Mouse (Mus musculus) adrenal gland, adult 8-10 months (tissue): Measurements from ENCODE around the gene Zfp189. TPM values are rescaled to one million over a fixed set of nuclear protein-coding genes. Genes with fewer than 3 reads are reported as not detected.

Source experiments
- DNase-seq: peaks from one replicate; pipeline ENCODE4 v3.0.0; 2022
- total RNA-seq, 4 experiments: library from RNA; stranded (reverse); gene quantifications; 2 replicates each; pipeline ENCODE4 v1.2.4; 2022

The Zfp189 gene
- total RNA-seq, 4 experiments from 2014 or later, result 6.2 to 7.7 (median 6.2) TPM

- no peak for DNase-seq
These were observed 18.7 kb downstream of the Zfp189 start for GRCm38 (mm10) chr4:49539665-49540064.

DNA sequence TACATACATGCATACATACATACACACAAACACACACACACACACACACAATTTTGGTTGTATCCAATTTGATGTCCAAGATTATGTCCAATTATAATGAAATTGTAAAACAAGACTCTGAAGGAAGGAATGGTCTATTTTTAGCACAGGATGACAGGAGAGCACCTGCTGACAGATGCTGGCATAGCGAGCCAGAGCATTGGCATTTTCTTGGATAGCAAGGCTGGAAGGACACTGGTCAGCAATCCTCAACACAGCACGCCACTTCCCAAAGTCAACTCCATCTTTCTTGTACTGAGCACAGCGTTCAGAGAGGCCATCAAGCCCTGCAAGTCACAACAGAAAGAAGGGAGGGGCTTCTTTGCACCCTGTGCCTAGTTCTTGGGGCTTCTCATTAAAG lies 20.0 kb downstream of the Zfp189 start:
- no peak for DNase-seq

- no peak for DNase-seq
These were observed 25.1 kb downstream of the Zfp189 start for GRCm38 (mm10) chr4:49546026-49546425.

DNA sequence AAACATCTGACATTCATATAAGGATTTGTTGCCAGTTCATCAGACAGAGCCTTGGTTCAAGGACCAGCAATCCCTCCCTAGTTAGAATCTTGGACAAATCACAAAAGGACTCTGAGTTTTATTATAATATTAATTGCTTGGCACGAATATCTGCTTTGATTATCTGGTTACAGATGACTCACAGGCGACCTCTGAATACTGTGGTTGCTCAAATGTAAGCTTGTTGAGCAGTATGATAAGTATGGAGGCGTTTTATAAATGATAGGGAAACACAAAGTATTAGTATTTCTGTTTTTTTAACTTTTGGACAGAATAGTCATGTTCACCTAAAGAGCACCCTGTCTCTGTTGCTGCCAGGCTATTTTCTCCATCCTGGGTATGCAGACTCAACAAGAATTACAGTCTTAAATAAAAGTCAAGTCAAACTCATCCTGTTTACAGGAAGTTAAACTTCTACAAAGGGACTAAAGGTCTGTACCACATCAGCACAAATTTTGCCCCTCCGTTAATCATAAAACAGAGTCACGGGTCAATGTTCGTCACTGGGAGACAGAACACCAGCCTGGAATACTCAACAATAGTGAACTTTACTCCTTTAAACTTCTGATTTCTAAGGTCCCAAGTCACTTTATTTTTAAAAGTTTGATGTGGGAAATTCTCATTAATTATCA lies 26.0 kb downstream of the Zfp189 start:
- peak; percentile 15 for DNase-seq

GRCm38 (mm10) chr4:49547544-49548219 lies 26.7 kb downstream of the Zfp189 start:
- DNase-seq, result no peak

DNA sequence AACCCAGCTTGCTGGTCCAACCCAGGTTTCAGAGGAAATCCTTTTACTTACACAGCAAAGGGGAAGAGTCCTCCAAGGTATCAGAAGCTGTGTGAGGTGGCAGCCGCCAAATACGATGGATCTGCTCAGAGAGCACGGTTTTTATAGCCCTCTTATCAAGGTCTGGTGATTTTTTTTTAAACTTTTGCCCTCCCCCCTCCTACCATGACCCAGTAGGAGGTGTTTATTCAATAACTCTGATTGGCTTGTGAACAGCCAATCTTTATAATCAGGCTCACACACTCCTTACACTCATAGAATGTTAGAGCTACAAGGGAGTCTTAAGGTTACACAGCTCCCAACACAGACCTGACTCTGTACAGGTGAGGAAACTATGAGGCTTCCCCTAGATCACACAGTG lies 28.4 kb downstream of the Zfp189 start, which contains the start of gene Aldob:
Aldob (minus strand) TSS at position 164 of the 400 bp plus-strand sequence.
- no peak for DNase-seq

- DNase-seq, result no peak
These were observed 32.4 kb downstream of the Zfp189 start for GRCm38 (mm10) chr4:49553380-49553779.

- DNase-seq, result no peak
These were observed 36.4 kb downstream of the Zfp189 start for GRCm38 (mm10) chr4:49557375-49557774.

GRCm38 (mm10) chr4:49558181-49558580 lies 37.2 kb downstream of the Zfp189 start:
- no peak for DNase-seq

GRCm38 (mm10) chr4:49559915-49560772 lies 39.2 kb downstream of the Zfp189 start:
- DNase-seq, result peak; percentile 41

DNA sequence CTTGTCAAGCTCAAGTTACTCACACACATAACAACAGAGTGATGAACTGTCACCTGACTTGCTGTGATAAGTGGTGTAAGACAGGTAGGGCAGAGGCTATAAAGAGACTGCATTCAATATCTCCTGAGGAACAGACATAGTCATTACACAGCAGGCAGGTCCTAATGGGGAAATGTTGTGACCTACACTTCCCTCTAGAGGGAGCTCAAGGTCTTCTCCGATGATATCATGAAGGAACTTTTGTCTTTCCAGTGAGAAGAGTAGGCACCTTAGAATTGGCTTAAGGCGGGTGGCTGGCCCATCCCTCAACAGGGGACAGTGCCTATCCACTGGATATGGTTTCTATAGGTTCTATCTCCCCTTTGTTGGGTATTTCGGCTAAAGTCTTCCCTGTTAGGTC lies 46.6 kb downstream of the Zfp189 start:
- DNase-seq, result peak; percentile 28

DNA sequence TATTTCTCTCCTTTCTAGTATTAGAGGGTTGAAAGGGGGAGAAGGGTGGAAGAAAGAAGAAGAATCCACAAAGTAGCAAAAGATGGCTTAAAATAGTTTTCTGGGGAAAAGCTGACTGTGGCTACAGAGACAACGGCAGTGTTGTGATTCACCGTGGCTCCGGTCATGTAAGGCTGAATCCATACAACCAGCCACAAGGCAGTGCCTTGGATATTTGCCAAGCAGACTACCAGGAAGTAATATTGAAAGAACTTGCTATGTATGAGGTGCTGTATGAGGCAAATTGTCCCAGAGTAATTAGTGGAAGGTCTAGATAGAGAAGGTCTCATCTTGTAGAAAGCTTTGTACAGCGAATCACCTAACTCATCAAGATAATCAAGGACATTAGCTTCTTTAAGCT lies 51.2 kb downstream of the Zfp189 start:
- DNase-seq, result no peak

Other genes with a start within 250 kb of the Zfp189 start
- gene Acnat2, start 113.0 kb upstream of the Zfp189 start, total RNA-seq, result under 1 TPM in 1 of 4 experiments, not detected in 3; 0.52 TPM
- 1 to 10 TPM; 1.5 to 2.5 (median 2.2) TPM for gene Acnat1, start 47.3 kb upstream of the Zfp189 start, total RNA-seq
- gene Baat, start 14.6 kb upstream of the Zfp189 start, total RNA-seq, result under 1 TPM in 2 of 4 experiments, not detected in 2; 0.12 to 0.21 TPM
- gene Mrpl50, start 83 bp upstream of the Zfp189 start, total RNA-seq, result 10 to 100 TPM; 37.9 to 46.9 (median 40.0) TPM
- gene Aldob, start 28.4 kb downstream of the Zfp189 start, total RNA-seq, result 1 to 10 TPM in 1 of 4 experiments, under 1 TPM in 3; 0.15 to 1.3 (median 0.56) TPM
- 10 to 100 TPM in 2 of 4 experiments, 1 to 10 TPM in 2; 9.4 to 13.0 (median 10.4) TPM for gene Tmem246, start 76.7 kb downstream of the Zfp189 start, total RNA-seq
- gene Rnf20, start 110.8 kb downstream of the Zfp189 start, total RNA-seq, result 10 to 100 TPM; 49.8 to 70.1 (median 61.7) TPM
- gene Ppp3r2, start 160.8 kb downstream of the Zfp189 start, total RNA-seq, result not detected